Mouse (Mus musculus) adrenal gland, postnatal 4 days (tissue): ENCODE results near the gene Cops9. TPM values are rescaled to one million over a fixed set of nuclear protein-coding genes. Genes with fewer than 3 reads are reported as not detected.

Experiments used
- DNase-seq, 2 experiments: peaks; one replicate each; pipeline ENCODE4 v3.0.0; 2021 to 2022; ENCODE audit warnings: low spot score in 2 of 2, mixed read lengths in 2 of 2
- long read RNA-seq, 2 experiments: library from polyadenylated mRNA; stranded (forward); transcript quantifications; one replicate each; pipeline ENCODE4 v2.0.0; 2021
- total RNA-seq, 2 experiments: library from RNA; stranded (reverse); gene quantifications; 2 replicates each; pipeline ENCODE4 v1.2.3; 2021

Gene Cops9
- 100 to 1,000 TPM; 292 to 315 TPM for total RNA-seq
- long read RNA-seq, experiment 1, transcript Cops9-201 (3 exons, 438 nt) = major isoform, 115 of 128 reads
- long read RNA-seq, experiment 1, partial matches to known transcripts = 2 of 128 reads
- long read RNA-seq, experiment 1, other reads (novel, unspliced or antisense) = 5 of 128 reads
- long read RNA-seq, experiment 2, transcript Cops9-201 (3 exons, 438 nt) = major isoform, 67 of 79 reads
- long read RNA-seq, experiment 2, partial matches to known transcripts = 0 of 79 reads
- long read RNA-seq, experiment 2, other reads (novel, unspliced or antisense) = 8 of 79 reads

- DNase-seq = peak; percentile 75 to 77
Observed at GRCm38 (mm10) chr1:92641514-92642272, at the start of gene Cops9. Cops9 (minus strand) TSS chr1:92641985.

GRCm38 (mm10) chr1:92691166-92691844 is 49.5 kb upstream of the Cops9 start:
- DNase-seq = no peak

- DNase-seq = no peak
Observed at GRCm38 (mm10) chr1:92686994-92687393, 45.2 kb upstream of the Cops9 start.

- no peak for DNase-seq
Observed at GRCm38 (mm10) chr1:92683151-92683550, 41.4 kb upstream of the Cops9 start.

GRCm38 (mm10) chr1:92680668-92681603 is 39.2 kb upstream of the Cops9 start:
- no peak for DNase-seq

- DNase-seq = no peak
Observed at GRCm38 (mm10) chr1:92678757-92679156, 37.0 kb upstream of the Cops9 start.

- no peak for DNase-seq
Observed at GRCm38 (mm10) chr1:92676676-92676975, 34.8 kb upstream of the Cops9 start.

- DNase-seq = no peak
Observed at GRCm38 (mm10) chr1:92675932-92676675, 34.3 kb upstream of the Cops9 start.

GRCm38 (mm10) chr1:92673258-92673782 is 31.5 kb upstream of the Cops9 start:
- no peak for DNase-seq

- DNase-seq = no peak
Observed at GRCm38 (mm10) chr1:92671326-92671725, 29.5 kb upstream of the Cops9 start.

GRCm38 (mm10) chr1:92669430-92669829 is 27.6 kb upstream of the Cops9 start:
- no peak for DNase-seq

GRCm38 (mm10) chr1:92667106-92667505 is 25.3 kb upstream of the Cops9 start:
- DNase-seq = no peak

GRCm38 (mm10) chr1:92659392-92659791 is 17.6 kb upstream of the Cops9 start:
- DNase-seq = no peak

GRCm38 (mm10) chr1:92657025-92657820 is 15.4 kb upstream of the Cops9 start:
- no peak for DNase-seq

GRCm38 (mm10) chr1:92654676-92655075 is 12.9 kb upstream of the Cops9 start:
- DNase-seq = no peak

GRCm38 (mm10) chr1:92653179-92653578 is 11.4 kb upstream of the Cops9 start:
- no peak for DNase-seq

- DNase-seq = no peak
Observed at GRCm38 (mm10) chr1:92651467-92651866, 9.7 kb upstream of the Cops9 start.

GRCm38 (mm10) chr1:92648673-92649072 is 6.9 kb upstream of the Cops9 start, which contains the start of gene Otos:
Otos (minus strand) TSS chr1:92648841.
- peak; percentile 51 to 52 for DNase-seq

- no peak for DNase-seq
Observed at GRCm38 (mm10) chr1:92648197-92648596, 6.4 kb upstream of the Cops9 start.
